Mouse (Mus musculus): Measurements from ENCODE around the gene Slc43a3.

Slc43a3 gene

DNA sequence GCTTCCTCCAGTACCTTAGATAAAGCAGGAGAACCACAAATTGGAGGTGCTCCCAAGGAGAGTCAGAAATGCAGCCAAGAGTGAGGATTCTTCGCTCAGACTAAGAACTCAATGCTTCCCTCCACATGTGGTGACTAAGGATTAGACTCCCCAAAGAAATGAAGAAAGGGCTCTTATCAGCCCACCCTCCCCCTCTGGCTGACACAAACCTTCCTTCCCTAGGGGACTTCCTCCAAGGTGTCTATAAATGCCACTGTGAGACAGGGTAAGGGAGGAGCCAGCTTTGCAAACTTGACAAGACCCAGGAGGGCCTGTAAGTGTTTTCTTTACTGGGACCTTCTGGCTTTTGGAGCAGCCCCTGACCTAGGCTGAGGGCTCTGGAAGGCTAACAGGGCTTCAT, 43.8 kb downstream of the Slc43a3 start, which contains the start of gene Prg2:
Prg2 (plus strand) TSS at position 274 of the 400 bp plus-strand sequence.
- no peak for DNase-seq (ENCODE audit: low read depth, low spot score)

DNA sequence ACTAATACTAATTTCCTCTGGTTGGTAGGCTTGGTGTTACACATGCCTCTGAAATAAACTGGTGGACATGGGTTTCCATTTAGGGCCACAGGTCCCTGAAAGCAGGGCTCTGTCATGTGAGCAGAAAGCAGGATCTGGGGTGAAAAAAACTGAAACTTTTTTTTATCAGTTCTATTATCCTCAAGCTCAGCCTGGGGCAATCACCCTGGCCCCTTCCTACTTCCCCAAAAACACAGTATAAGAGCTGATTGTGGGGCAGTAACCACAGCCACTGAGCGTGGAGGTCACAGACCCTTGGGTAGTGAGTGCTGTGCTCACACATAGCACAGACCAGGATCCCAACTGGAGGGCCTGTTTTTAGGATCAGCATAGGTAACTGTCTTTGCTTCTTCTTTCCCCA, 51.6 kb downstream of the Slc43a3 start, which contains the start of gene Prg3:
Prg3 (plus strand) TSS at position 286 of the 400 bp plus-strand sequence.
- no peak for DNase-seq (ENCODE audit: low read depth, low spot score)

DNA sequence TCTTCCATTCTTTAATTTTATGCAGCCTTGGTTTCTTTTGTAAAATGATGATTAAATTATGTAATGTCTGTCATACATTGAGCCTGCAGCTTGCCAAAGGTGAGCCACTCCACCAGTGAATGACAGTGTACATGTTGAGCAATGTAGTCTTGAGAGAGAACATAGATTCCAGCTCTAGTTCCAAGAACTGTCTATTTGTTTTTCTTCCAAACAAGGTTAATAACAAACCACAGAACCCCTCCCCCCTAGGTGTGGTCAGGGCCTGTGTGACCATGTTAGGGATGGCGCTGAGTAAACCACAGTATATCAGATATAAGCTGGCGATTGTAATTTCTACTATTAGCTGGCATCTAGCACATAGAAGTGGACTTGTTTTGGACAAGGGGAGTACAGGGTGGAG, 60.0 kb downstream of the Slc43a3 start:
- no peak for DNase-seq (ENCODE audit: low read depth, low spot score)

DNA sequence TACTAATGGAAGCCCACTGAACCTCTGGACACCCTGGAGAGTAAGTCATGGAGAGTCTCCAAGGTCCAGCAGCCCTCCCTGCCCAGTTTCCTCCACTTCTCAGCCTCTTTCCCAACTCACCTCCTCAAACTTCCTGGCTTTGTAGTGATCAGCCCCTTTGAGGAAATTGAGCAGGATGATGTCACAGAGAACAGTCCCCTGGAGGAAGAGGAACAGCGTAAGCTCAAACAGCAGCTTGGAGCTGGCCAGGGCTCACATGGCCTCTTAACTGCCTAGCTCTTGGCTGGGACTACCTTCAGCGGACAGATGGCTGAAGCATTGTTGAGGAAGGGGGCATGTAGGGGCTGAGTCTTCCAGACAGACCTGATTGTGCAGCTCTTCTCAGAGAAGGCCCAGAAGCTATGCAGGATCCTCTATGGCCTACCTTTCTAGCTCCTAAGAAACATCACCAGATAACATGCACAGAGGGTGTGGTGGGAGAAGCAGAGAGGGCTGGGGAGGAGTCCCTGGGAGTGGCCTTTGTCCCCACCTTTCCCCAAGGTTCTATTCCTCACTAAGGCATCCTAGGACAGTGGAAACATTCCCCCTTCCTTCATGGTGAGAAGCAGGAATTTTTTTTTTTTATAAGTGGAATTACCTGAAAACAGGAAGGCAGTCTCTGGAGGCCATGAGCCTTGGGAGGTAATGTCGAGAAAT, 63.3 kb downstream of the Slc43a3 start:
- DNase-seq (ENCODE audit: low read depth, low spot score), result no peak

DNA sequence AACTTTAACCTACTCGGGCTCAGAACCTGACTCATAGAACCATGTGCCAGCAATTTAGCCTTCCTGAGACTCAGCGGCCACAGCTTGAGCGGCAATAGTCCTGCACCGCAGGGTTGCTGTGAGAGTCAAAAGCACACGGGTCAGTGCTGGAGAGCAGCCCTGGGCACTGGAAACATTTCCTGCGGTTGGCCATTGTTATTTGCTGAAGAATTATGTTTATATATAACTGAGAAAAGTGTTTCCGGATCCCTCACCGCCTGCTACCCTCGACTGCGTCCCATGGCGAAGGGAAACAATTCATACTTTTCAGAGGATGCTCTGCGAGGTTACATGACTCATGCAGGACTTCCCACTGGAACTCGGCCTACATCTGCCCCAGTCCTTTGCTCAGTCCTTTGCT, 65.1 kb downstream of the Slc43a3 start:
- no peak for DNase-seq (ENCODE audit: low read depth, low spot score)

DNA sequence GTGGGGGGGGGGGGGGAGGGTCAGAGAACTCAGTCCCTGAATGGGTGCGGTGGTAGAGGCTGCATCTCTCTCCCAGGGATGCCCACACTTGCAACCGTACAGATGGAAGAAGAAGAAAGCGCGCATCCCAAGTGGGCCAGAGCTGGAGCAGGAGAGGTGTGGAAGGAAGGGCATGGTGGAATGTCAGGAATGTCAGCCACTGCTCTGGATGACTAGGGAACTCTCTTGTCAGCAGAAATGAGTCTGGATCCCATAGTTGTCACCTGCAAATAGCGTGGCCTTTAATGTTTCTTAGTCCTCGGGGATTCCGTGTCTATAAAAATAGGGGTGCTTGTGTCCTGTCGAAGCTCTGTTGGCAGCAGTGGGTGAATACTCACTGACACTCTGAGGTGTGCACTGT, 66.2 kb downstream of the Slc43a3 start:
- DNase-seq (ENCODE audit: low read depth, low spot score), result no peak

DNA sequence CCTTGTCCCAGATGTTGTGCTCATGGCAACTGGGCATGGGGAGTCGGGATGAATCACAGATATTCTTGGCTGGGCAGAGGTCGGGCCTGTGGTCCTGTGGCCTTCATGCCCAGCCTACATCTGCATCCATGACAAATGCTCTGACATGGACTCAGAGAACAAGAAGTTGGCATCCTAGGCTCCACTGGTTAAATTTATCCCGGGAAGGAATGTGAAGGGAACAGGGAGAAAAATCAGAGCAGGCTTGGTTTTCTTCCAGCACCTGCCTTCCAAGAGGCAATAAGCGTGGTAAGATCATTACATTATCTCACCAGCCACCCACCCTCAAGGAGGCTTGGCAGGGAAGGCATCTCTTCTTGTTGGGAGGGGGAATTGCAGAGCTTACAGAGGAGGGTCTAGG, 68.0 kb downstream of the Slc43a3 start:
- DNase-seq (ENCODE audit: low read depth, low spot score), result no peak

DNA sequence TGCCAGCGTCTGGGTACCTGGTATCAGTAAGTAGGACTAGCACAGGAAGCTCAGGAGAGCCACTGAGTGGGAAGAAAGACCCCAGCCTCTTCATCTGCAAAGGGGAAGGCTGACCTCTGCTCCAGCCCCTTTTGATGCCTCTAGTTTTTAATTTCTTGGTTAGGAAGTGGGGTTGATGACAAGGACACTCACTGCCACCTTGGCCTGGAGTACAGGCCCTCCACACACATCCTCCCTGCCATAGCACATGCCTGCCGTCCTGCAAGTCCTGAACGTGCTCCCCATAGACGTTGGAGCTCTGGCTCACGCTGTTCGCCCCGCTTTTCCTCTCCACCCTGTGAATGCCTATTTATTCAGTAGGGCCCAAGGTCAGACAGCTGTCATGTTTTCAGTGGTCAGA, 70.2 kb downstream of the Slc43a3 start:
- no peak for DNase-seq (ENCODE audit: low read depth, low spot score)

DNA sequence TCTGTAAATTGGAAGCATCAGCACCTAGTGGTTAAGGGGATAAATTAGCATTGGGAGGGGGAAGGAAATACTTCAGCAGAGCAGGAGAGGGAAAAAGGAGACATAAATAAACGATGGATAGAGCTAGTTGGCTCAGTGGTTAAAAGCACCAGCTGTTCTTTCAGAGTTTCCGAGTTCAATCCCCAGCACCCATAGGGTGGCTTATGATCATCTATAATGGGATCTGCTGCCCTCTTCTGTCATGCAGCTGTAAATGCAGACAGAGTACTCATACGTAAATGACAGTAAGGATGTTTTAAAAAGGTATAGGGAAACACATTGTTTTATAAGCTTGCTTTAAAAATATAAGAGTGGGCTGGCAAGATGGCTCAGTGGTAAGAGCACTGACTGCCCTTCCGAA, 71.3 kb downstream of the Slc43a3 start:
- DNase-seq (ENCODE audit: low read depth, low spot score), result no peak
